Mouse (Mus musculus): ENCODE results near the gene Mff. TPM values are rescaled to one million over a fixed set of nuclear protein-coding genes. Genes with fewer than 3 reads are reported as not detected.

Mff gene
- polyA plus RNA-seq, 1 experiment from 2014 or later: 151 TPM

- no peak overlapping the region for H3K27ac ChIP-seq (replicated peaks)
- H3K4me1 ChIP-seq (replicated peaks; ENCODE audit: control insufficient read depth, insufficient read depth): no peaks in the 10 kb centered on the region
- no peaks in the 10 kb centered on the region for H3K9me3 ChIP-seq (ENCODE audit: control insufficient read depth, low read length)
- H3K9ac ChIP-seq (ENCODE audit: low read length): no peak overlapping the region
- no peak for ATAC-seq (ENCODE audit: low FRiP score, low TSS enrichment)
- H3K4me2 ChIP-seq (replicated peaks; ENCODE audit: low read depth): no peak overlapping the region
- no peaks in the 10 kb centered on the region for H3K36me3 ChIP-seq (ENCODE audit: control insufficient read depth, insufficient read depth, low read length)
- no peaks in the 10 kb centered on the region for H3K27me3 ChIP-seq (ENCODE audit: control insufficient read depth, insufficient read depth, low read length)
- no peak overlapping the region for H3K4me3 ChIP-seq (ENCODE audit: low read depth, low read length)
- no peak for DNase-seq (ENCODE audit: low spot score)
- WGBS: 91% methylated on average over 4 of the region's 4 CpGs
- TF ChIP-seq EP300 (optimal IDR thresholded peaks at IDR 0.05): no peak
- TF ChIP-seq CTCF (IDR thresholded peaks at IDR 0.05; ENCODE audit: low read depth): no peak
Measured at GRCm38 (mm10) chr1:82775293-82775692, 50.6 kb downstream of the Mff start.

DNA sequence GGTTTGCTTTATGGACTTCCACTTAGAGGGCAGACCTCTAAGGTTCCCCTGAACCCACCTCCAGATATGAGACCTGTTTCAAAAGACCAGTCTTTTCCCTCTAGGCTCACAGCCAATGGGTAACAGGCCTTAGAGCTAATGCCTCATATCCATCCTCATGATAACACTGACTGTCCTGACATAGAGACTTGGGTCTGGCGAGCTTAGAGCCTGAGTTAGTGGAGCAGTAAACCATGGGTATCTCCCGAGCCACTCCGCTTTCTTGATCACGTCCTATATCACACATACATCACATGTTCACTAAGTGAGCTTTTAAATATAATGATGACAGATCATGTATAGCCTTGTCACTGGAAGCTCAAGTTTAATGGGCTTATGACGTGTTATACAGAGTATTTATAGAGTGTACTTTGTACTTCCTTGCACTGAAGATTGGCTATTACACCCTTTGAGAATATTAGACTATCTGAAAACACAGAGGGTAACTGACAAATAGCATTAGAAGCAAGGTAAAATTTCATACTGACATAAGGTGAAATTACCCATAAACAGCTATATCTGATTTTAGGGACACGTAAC lies 54.8 kb downstream of the Mff start:
- no peaks in the 10 kb centered on the region for H3K9me3 ChIP-seq (ENCODE audit: control insufficient read depth, low read length)
- H3K9ac ChIP-seq (ENCODE audit: low read length): no peak overlapping the region
- no peak overlapping the region for H3K27ac ChIP-seq (replicated peaks)
- H3K4me3 ChIP-seq (ENCODE audit: low read depth, low read length): no peak overlapping the region
- no peaks in the 10 kb centered on the region for H3K4me1 ChIP-seq (replicated peaks; ENCODE audit: control insufficient read depth, insufficient read depth)
- no peak overlapping the region for H3K4me2 ChIP-seq (replicated peaks; ENCODE audit: low read depth)
- no peak for TF ChIP-seq EP300 (optimal IDR thresholded peaks at IDR 0.05)
- no peak for TF ChIP-seq CTCF (IDR thresholded peaks at IDR 0.05; ENCODE audit: low read depth)
- H3K27me3 ChIP-seq (ENCODE audit: control insufficient read depth, insufficient read depth, low read length): no peaks in the 10 kb centered on the region
- DNase-seq (ENCODE audit: low spot score) (no peak), ATAC-seq (ENCODE audit: low FRiP score, low TSS enrichment) (no peak)
- WGBS: 82% methylated on average over 6 of the region's 6 CpGs
- H3K36me3 ChIP-seq (ENCODE audit: control insufficient read depth, insufficient read depth, low read length): no peaks in the 10 kb centered on the region

DNA sequence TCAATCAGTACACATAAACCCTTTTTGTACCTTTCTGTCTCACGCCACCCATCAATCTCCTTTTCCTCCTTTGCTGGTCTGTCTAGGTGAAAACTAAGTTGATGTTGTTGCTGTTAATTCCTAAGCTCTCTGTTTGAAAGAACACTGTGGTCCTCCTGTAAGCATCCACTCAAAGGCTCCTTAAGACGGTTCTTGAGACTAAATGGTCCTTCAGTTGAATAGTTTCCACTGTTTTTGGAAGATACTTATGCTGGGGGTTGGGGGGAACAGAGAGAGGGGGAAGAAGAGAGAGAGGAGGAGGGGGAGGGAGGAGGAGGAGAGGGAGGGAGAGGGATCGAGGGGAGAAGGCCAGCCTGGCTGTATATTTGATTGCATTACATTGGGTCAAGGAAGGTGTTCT lies 58.9 kb downstream of the Mff start:
- no peak overlapping the region for H3K9ac ChIP-seq (ENCODE audit: low read length)
- no peak overlapping the region for H3K4me3 ChIP-seq (ENCODE audit: low read depth, low read length)
- DNase-seq (ENCODE audit: low spot score): no peak
- ATAC-seq (ENCODE audit: low FRiP score, low TSS enrichment): no peak
- no peak overlapping the region for H3K27ac ChIP-seq (replicated peaks)
- H3K27me3 ChIP-seq (ENCODE audit: control insufficient read depth, insufficient read depth, low read length): no peaks in the 10 kb centered on the region
- H3K4me2 ChIP-seq (replicated peaks; ENCODE audit: low read depth): no peak overlapping the region
- TF ChIP-seq EP300 (optimal IDR thresholded peaks at IDR 0.05): no peak
- no peak for TF ChIP-seq CTCF (IDR thresholded peaks at IDR 0.05; ENCODE audit: low read depth)
- no peaks in the 10 kb centered on the region for H3K36me3 ChIP-seq (ENCODE audit: control insufficient read depth, insufficient read depth, low read length)
- H3K9me3 ChIP-seq (ENCODE audit: control insufficient read depth, low read length): no peaks in the 10 kb centered on the region
- WGBS: 72% methylated on average over 3 of the region's 3 CpGs
- no peaks in the 10 kb centered on the region for H3K4me1 ChIP-seq (replicated peaks; ENCODE audit: control insufficient read depth, insufficient read depth)

- Histone ChIP-seq H3K9ac (ENCODE audit: low read length) (no peak overlapping the region), H3K27ac (replicated peaks) (no peak overlapping the region)
Measured at GRCm38 (mm10) chr1:82785546-82785945, 60.9 kb downstream of the Mff start.

DNA sequence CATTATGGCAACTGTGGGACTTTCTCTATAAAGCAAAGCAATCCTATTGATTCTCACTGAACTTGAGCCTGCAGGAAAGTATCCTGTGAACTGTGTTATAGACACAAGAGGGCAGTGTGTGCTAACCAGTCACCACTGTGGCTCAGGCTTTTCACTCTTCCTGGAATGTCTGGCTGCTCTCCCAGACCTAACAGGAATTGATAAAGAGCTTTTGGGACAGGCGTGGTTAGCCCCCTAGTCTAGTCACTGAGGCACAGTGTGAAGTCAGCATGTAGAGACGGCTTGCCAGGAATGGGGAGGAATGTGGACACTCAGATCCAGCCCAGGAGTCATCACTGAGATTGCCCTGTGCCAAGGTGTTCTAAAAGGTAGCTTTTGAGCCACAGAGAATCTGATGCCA lies 62.7 kb downstream of the Mff start:
- 0% methylated on average over 2 of the region's 2 CpGs for WGBS
- H3K4me1 ChIP-seq (replicated peaks; ENCODE audit: control insufficient read depth, insufficient read depth): no peaks in the 10 kb centered on the region
- TF ChIP-seq CTCF (IDR thresholded peaks at IDR 0.05; ENCODE audit: low read depth) (peak; percentile 97), EP300 (optimal IDR thresholded peaks at IDR 0.05) (no peak)
- no peak overlapping the region for H3K4me2 ChIP-seq (replicated peaks; ENCODE audit: low read depth)
- H3K9ac ChIP-seq (ENCODE audit: low read length): no peak overlapping the region
- H3K27ac ChIP-seq (replicated peaks): no peak overlapping the region
- H3K27me3 ChIP-seq (ENCODE audit: control insufficient read depth, insufficient read depth, low read length): no peaks in the 10 kb centered on the region
- H3K36me3 ChIP-seq (ENCODE audit: control insufficient read depth, insufficient read depth, low read length): no peaks in the 10 kb centered on the region
- ATAC-seq (ENCODE audit: low FRiP score, low TSS enrichment) (peak; percentile 82), DNase-seq (ENCODE audit: low spot score) (peak; percentile 60)
- H3K9me3 ChIP-seq (ENCODE audit: control insufficient read depth, low read length): no peaks in the 10 kb centered on the region
- H3K4me3 ChIP-seq (ENCODE audit: low read depth, low read length): no peak overlapping the region

More at GRCm38 (mm10) chr1:82785546-82785945, 60.9 kb downstream of the Mff start:
- Histone ChIP-seq H3K4me2 (replicated peaks; ENCODE audit: low read depth) (no peak overlapping the region), H3K27me3 (ENCODE audit: control insufficient read depth, insufficient read depth, low read length) (no peaks in the 10 kb centered on the region), H3K9me3 (ENCODE audit: control insufficient read depth, low read length) (no peaks in the 10 kb centered on the region), H3K36me3 (ENCODE audit: control insufficient read depth, insufficient read depth, low read length) (no peaks in the 10 kb centered on the region), H3K4me1 (replicated peaks; ENCODE audit: control insufficient read depth, insufficient read depth) (no peaks in the 10 kb centered on the region), H3K4me3 (ENCODE audit: low read depth, low read length) (no peak overlapping the region)
- peak; percentile 80 for DNase-seq (ENCODE audit: low spot score)
- 45% methylated on average over 6 of the region's 6 CpGs for WGBS
- TF ChIP-seq CTCF (IDR thresholded peaks at IDR 0.05; ENCODE audit: low read depth): 0 out of 2 replicates have a peak, but pooled peaks have one; percentile 12
- no peak for TF ChIP-seq EP300 (optimal IDR thresholded peaks at IDR 0.05)
- ATAC-seq (ENCODE audit: low FRiP score, low TSS enrichment): peak; percentile 71

DNA sequence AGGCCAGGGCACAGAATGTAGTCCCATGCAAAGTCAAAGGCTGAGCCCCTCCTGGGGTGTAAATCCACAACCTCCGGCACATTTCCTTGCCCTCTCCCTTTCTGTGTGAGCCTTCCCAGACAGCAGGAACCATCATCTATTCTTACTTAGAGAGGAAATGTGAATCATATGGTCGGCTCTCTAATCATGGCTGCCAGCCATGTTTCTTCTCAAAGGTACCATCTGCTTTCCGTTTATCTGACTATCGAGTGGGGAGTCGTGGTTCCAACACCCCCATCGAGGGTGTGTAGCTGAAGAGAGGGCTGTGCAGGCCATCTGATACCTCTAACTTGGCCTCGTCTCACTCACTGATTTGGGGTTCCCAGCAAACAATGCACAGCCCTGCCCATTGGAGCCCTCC lies 63.4 kb downstream of the Mff start:
- no peak for TF ChIP-seq CTCF (IDR thresholded peaks at IDR 0.05; ENCODE audit: low read depth)
- TF ChIP-seq EP300 (optimal IDR thresholded peaks at IDR 0.05): no peak
- no peak for DNase-seq (ENCODE audit: low spot score)
- Histone ChIP-seq H3K27ac (replicated peaks) (no peak overlapping the region), H3K36me3 (ENCODE audit: control insufficient read depth, insufficient read depth, low read length) (no peaks in the 10 kb centered on the region), H3K4me2 (replicated peaks; ENCODE audit: low read depth) (no peak overlapping the region), H3K4me3 (ENCODE audit: low read depth, low read length) (no peak overlapping the region), H3K4me1 (replicated peaks; ENCODE audit: control insufficient read depth, insufficient read depth) (no peaks in the 10 kb centered on the region), H3K27me3 (ENCODE audit: control insufficient read depth, insufficient read depth, low read length) (no peaks in the 10 kb centered on the region), H3K9me3 (ENCODE audit: control insufficient read depth, low read length) (no peaks in the 10 kb centered on the region), H3K9ac (ENCODE audit: low read length) (no peak overlapping the region)
- 52% methylated on average over 7 of the region's 7 CpGs for WGBS
- ATAC-seq (ENCODE audit: low FRiP score, low TSS enrichment): no peak
